Mouse (Mus musculus): ENCODE measurements at regions not wholly inside any gene's neighbourhood (a gene's known extent, or its start where the extent isn't known, plus 50 kb on each side); places are given as distances from the start of the nearest gene placed in this dataset.

DNA sequence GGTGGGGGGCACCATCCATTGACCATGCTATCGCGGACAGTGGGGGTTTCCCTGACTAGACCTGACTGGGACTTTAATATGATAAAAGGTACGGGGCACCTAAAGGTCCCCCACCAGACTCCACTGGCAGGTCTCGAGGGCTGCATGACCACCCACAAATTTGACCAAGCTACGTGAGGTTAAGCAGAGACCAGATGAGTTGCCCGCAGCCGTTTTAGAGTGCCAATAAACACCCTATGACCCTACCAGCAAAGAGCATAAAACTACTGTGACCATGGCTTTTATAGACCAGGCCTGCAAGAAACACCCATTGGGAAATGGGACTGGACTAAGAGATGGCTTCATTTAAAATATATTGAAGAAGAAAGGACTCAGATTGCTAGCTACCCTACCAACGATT, 96.7 kb upstream of the Fbxo11 start:
- TF ChIP-seq POLR2A (IDR thresholded peaks at IDR 0.05; ENCODE audit: borderline replicate concordance, extremely low read depth, insufficient read depth, insufficient read length, poor library complexity, severe bottlenecking) = no peak
- no peak for TF ChIP-seq CTCF (IDR thresholded peaks at IDR 0.05; ENCODE audit: borderline replicate concordance, extremely low read depth, insufficient read depth, insufficient read length)
